Mouse (Mus musculus): ENCODE measurements around the gene Ppcs.

GRCm38 (mm10) chr4:119381471-119382190 is 40.6 kb downstream of the Ppcs start:
- TF ChIP-seq POLR2A (IDR thresholded peaks at IDR 0.05; ENCODE audit: low read depth, low read length) (no peak), CTCF (IDR thresholded peaks at IDR 0.05; ENCODE audit: borderline replicate concordance, insufficient read depth, low read length) (no peak)

Measured in embryonic fibroblast, embryonic 13.5 days (primary cell).